Mouse (Mus musculus) spleen, adult 2 months (tissue): ENCODE results near the gene Pdcd6ip. TPM values are rescaled to one million over a fixed set of nuclear protein-coding genes. Genes with fewer than 3 reads are reported as not detected.

ENCODE experiments used
- DNase-seq, 2 experiments: peaks; one replicate each; pipeline versions ENCODE4 v3.0.0 to v3.0.0-alpha.2; 2012 to 2021; ENCODE audit warnings: low spot score in 2 of 2, low read depth in 1 of 2
- H3K27ac ChIP-seq: fragments of 200-500 bp; 2 replicates; pipeline ENCODE4 v1.5.1; 2012; ENCODE audit warnings: low read length, inconsistent platforms; ENCODE audit not compliant: insufficient read depth
- H3K27me3 ChIP-seq: fragments of 200-500 bp; 2 replicates; pipeline ENCODE4 v1.6.1; 2012; ENCODE audit warnings: mild to moderate bottlenecking, moderate library complexity, low read length, inconsistent platforms; ENCODE audit not compliant: control insufficient read depth, insufficient read depth
- H3K36me3 ChIP-seq: fragments of 200-500 bp; 2 replicates; pipeline ENCODE4 v1.6.1; 2012; ENCODE audit warnings: mild to moderate bottlenecking, low read length, inconsistent platforms; ENCODE audit not compliant: control insufficient read depth, insufficient read depth
- H3K4me1 ChIP-seq: fragments of 200-500 bp; 2 replicates; pipeline ENCODE4 v1.6.1; 2011; ENCODE audit warnings: inconsistent platforms; ENCODE audit not compliant: control insufficient read depth, insufficient read depth, insufficient read length
- H3K4me3 ChIP-seq: fragments of 200-500 bp; 2 replicates; pipeline ENCODE4 v1.5.1; 2011; ENCODE audit warnings: mild to moderate bottlenecking, inconsistent platforms; ENCODE audit not compliant: insufficient read depth, insufficient read length; ENCODE audit errors: extremely low read depth
- CTCF ChIP-seq: fragments of 200-500 bp; IDR thresholded peaks from 2 replicates; pipeline ENCODE4 v1.5.1; 2011; ENCODE audit warnings: mild to moderate bottlenecking, inconsistent platforms; ENCODE audit not compliant: insufficient read depth, insufficient read length, insufficient replicate concordance; ENCODE audit errors: extremely low read depth
- POLR2A ChIP-seq: fragments of 200-500 bp; IDR thresholded peaks from 2 replicates; pipeline ENCODE4 v1.6.1; 2011; ENCODE audit warnings: low read depth, low read length, inconsistent platforms
- WGBS: fragments of 180-500 bp; shearing (Covaris S2); methylation state at CpG from one replicate; pipeline ENCODE4 v1.1.7; 2018; 5-methylcytosine and 5-hydroxymethylcytosine counted together
- polyA plus RNA-seq: library from polyadenylated mRNA; depleted of rRNA; stranded (reverse); fragments of >200 nt; gene quantifications from 2 replicates; pipeline ENCODE4 v1.2.3, GENCODE M21; 2012

Gene Pdcd6ip
- polyA plus RNA-seq, 1 experiment: 42.8 TPM

DNA sequence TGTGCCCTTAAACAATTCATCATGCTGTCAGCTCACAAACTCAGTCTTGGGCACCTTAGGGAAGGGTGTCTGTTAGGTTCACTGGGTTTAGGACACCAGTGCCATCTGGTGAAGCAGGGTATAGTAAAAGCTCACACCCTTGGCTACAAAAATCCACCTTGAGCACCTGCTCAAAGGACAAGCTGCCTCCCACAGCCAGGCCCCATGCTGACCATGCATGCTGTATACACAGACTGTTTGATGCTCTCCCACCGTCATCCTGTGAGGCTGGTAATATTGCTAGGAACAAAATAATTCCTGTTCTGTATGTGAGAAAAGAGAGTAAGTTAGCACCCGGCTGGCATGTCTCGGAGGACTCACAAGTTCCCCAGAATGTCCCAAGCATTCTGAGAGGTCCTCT is 64.0 kb downstream of the Pdcd6ip start:
- no peaks in the 10 kb centered on the region for H3K36me3 ChIP-seq
- 85% methylated on average over 3 of the region's 3 CpGs for WGBS

DNA sequence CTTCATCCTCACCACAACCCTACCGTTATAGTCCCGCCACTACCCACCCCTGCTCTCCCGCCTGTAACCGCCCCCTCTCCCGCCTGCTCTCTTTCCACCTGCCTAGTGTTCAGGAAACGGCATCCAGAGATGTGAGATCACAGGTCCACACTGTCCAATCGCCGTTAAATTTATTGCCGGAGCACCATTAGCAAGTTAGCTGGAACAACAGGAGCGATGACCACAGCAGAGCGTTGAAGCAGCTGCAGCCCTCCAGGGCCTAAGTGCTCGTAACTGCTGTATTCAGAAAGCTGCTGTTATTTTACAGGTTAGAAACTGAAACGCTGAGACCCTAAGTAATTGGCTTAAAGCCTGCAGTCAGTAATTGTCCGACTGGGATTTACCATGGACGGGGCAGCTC is 64.4 kb downstream of the Pdcd6ip start:
- Histone ChIP-seq H3K4me1 (0 out of 2 replicates have a peak, but pooled peaks cover 2% of the 10 kb centered on the region), H3K27me3 (no peaks in the 10 kb centered on the region), H3K27ac (no peak overlapping the region), H3K36me3 (no peaks in the 10 kb centered on the region), H3K4me3 (no peak overlapping the region)
- WGBS: 92% methylated on average over 15 of the region's 15 CpGs
- TF ChIP-seq POLR2A (no peak), CTCF (no peak)
- no peak for DNase-seq

More for the DNA sequence above, 64.0 kb downstream of the Pdcd6ip start:
- no peak for DNase-seq
- TF ChIP-seq POLR2A: no peak
- no peak for TF ChIP-seq CTCF
- H3K27me3 ChIP-seq: no peaks in the 10 kb centered on the region
- no peak overlapping the region for H3K27ac ChIP-seq
- no peak overlapping the region for H3K4me3 ChIP-seq
- 0 out of 2 replicates have a peak, but pooled peaks cover 2% of the 10 kb centered on the region for H3K4me1 ChIP-seq

GRCm38 (mm10) chr9:113634986-113635385 is 73.1 kb downstream of the Pdcd6ip start:
- WGBS: 73% methylated on average over 7 of the region's 7 CpGs
- no peak for DNase-seq
- Histone ChIP-seq H3K4me3 (no peak overlapping the region), H3K27me3 (no peaks in the 10 kb centered on the region), H3K27ac (no peak overlapping the region), H3K4me1 (no peaks in the 10 kb centered on the region), H3K36me3 (no peaks in the 10 kb centered on the region)
- TF ChIP-seq POLR2A: no peak
- no peak for TF ChIP-seq CTCF

GRCm38 (mm10) chr9:113633168-113633744 is 74.8 kb downstream of the Pdcd6ip start:
- no peak for DNase-seq
- Histone ChIP-seq H3K4me1 (no peaks in the 10 kb centered on the region), H3K27me3 (no peaks in the 10 kb centered on the region), H3K27ac (no peak overlapping the region), H3K36me3 (no peaks in the 10 kb centered on the region), H3K4me3 (no peak overlapping the region)
- 70% methylated on average over 8 of the region's 8 CpGs for WGBS
- TF ChIP-seq POLR2A (no peak), CTCF (no peak)

- Histone ChIP-seq H3K4me1 (no peaks in the 10 kb centered on the region), H3K36me3 (no peaks in the 10 kb centered on the region), H3K27ac (no peak overlapping the region), H3K27me3 (no peaks in the 10 kb centered on the region), H3K4me3 (no peak overlapping the region)
- WGBS: 70% methylated on average over 9 of the region's 9 CpGs
- no peak for TF ChIP-seq POLR2A
- TF ChIP-seq CTCF: no peak
- no peak for DNase-seq
These were observed 75.6 kb downstream of the Pdcd6ip start for GRCm38 (mm10) chr9:113632350-113633043.

GRCm38 (mm10) chr9:113629632-113630031 is 78.4 kb downstream of the Pdcd6ip start:
- Histone ChIP-seq H3K27me3 (no peaks in the 10 kb centered on the region), H3K36me3 (no peaks in the 10 kb centered on the region), H3K27ac (no peak overlapping the region), H3K4me3 (no peak overlapping the region), H3K4me1 (no peaks in the 10 kb centered on the region)
- TF ChIP-seq CTCF (no peak), POLR2A (no peak)
- WGBS: 19% methylated on average over 9 of the region's 9 CpGs
- DNase-seq: no peak

DNA sequence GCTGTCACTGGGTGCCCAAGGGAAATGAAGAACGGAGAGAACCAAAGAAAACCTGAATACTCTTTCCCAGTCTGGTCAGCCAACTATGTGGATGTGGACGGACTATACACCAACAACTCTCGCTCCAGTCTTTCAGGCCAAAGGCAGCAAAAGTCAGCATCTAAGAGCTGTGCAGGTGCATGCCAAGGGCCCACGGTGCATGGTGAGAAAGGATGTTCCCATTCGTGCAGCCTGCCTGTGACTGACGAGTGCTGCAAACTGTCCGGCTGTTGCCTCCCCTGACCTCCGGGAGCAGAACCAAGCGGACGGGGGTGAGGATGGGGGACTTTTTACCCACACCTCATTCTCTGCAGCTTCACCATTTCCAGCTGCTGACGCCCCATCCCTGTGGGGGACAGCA is 78.9 kb downstream of the Pdcd6ip start:
- Histone ChIP-seq H3K27ac (no peak overlapping the region), H3K36me3 (no peaks in the 10 kb centered on the region), H3K27me3 (no peaks in the 10 kb centered on the region), H3K4me1 (no peaks in the 10 kb centered on the region), H3K4me3 (no peak overlapping the region)
- TF ChIP-seq CTCF (no peak), POLR2A (no peak)
- DNase-seq: no peak
- 93% methylated on average over 11 of the region's 11 CpGs for WGBS
